Mouse (Mus musculus): ENCODE data around the gene Myo1d. TPM values are rescaled to one million over a fixed set of nuclear protein-coding genes. Genes with fewer than 3 reads are reported as not detected.

The Myo1d gene
- polyA plus RNA-seq, 1 experiment = 6.4 TPM

DNA sequence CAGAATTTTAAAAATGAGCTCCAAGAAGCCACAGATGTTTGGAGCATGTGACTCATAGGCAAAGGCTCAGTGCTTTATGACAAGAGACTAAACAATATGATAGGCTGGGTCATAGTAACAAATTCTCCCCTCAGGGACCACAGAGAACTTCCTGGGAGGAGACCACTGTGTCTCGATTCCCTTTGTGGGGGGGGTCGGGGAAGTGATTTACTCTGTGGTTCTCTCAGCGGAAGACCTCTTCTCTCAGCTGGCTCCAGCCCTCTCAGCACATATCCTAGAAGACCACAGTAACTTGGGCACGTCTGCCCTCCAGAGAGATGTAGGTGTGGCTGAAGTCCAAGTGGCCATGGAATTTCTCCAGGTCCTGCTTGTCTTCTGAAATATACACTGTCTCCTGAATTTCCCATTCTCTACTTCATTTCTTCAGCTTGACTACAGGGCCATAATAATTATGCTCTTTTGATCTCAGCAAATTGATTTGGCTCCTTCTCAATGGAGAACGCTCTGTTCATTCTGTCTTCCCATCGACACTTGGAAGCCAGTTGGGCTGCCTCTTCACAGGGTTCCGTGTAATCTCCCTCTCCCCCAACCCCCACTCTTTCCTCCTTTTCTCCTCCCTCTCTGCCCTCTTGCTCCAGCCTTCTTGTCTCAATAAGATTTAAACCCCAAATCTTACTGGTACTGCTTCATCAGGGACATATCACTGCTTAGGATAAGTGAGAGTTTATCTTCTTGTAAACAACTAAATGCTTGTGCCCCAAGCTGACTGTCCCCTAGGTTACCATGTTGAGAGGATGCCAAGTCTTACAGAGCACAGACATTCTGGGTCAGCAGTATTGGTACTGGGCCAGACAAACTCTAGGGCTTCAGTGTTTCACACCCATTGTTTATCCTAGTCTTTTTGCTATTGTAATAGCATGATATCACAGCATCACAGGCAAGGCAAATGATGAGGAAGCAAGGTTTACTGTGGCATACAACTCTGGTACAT lies 214.6 kb downstream of the Myo1d start:
- TF ChIP-seq POLR2A (IDR thresholded peaks at IDR 0.05; ENCODE audit: borderline replicate concordance, control insufficient read depth, low read depth, low read length) = no peak
- TF ChIP-seq CTCF (IDR thresholded peaks at IDR 0.05; ENCODE audit: control insufficient read depth, insufficient read depth, low read length) = no peak
- no peaks in the 10 kb centered on the region for H3K4me1 ChIP-seq (ENCODE audit: control insufficient read depth, insufficient read depth, low read length)
- no peak overlapping the region for H3K27ac ChIP-seq (ENCODE audit: control insufficient read depth, insufficient read depth, low read depth, low read length, poor library complexity)
- H3K4me3 ChIP-seq (replicated peaks; ENCODE audit: control insufficient read depth, low read depth, low read length) = no peak overlapping the region
- WGBS = 47% methylated on average over 7 of the region's 7 CpGs

DNA sequence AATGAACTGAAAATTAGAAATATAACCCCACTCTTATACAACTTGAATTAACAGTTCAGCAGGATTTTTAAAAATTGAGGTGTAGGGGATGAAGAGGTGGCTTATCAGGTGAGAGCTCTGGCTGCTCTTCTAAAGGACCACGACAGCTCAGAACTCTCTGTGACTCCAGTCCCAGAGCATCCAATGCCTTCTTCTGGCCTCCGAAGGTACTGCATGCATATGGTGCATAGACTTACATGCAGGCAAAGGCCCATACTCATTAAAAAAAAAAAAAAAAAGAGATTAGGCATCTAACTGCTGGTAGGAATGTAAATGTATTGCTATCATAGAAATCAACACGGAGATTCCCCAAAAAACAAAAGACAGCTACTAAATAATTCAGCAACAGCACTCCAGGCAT lies 217.3 kb downstream of the Myo1d start:
- Histone ChIP-seq H3K4me3 (replicated peaks; ENCODE audit: control insufficient read depth, low read depth, low read length) (no peak overlapping the region), H3K27ac (ENCODE audit: control insufficient read depth, insufficient read depth, low read depth, low read length, poor library complexity) (no peak overlapping the region), H3K4me1 (ENCODE audit: control insufficient read depth, insufficient read depth, low read length) (no peaks in the 10 kb centered on the region; the same call in 1 of the 2 replicates)
- WGBS = 51% methylated on average over 3 of the region's 3 CpGs
- TF ChIP-seq POLR2A (IDR thresholded peaks at IDR 0.05; ENCODE audit: borderline replicate concordance, control insufficient read depth, low read depth, low read length) (no peak), CTCF (IDR thresholded peaks at IDR 0.05; ENCODE audit: control insufficient read depth, insufficient read depth, low read length) (peak; percentile 59)

DNA sequence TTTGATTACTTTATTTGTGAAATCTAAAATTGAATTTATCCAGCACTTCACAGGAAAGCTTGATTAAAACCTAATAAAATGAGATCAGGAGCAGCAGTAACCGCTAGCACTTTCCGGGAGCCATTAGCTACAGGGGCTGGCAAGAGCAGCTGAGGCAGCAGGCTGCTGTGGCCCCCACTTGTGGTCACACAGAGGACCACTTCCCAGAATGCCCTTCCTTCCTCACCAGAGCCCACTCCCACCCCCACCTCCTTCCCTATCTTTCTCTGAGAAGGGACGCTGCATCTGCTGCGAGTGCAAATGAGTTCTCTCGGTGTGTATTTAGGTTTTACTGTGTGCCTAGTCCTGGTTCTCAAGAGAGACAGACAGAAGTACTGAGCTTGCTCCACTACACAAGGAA lies 219.1 kb downstream of the Myo1d start:
- no peak for TF ChIP-seq CTCF (IDR thresholded peaks at IDR 0.05; ENCODE audit: control insufficient read depth, insufficient read depth, low read length)
- no peak for TF ChIP-seq POLR2A (IDR thresholded peaks at IDR 0.05; ENCODE audit: borderline replicate concordance, control insufficient read depth, low read depth, low read length)
- 13% methylated on average over 5 of the region's 5 CpGs for WGBS
- no peak overlapping the region for H3K4me3 ChIP-seq (replicated peaks; ENCODE audit: control insufficient read depth, low read depth, low read length)
- no peaks in the 10 kb centered on the region; the same call in 1 of the 2 replicates for H3K4me1 ChIP-seq (ENCODE audit: control insufficient read depth, insufficient read depth, low read length)
- no peak overlapping the region for H3K27ac ChIP-seq (ENCODE audit: control insufficient read depth, insufficient read depth, low read depth, low read length, poor library complexity)

DNA sequence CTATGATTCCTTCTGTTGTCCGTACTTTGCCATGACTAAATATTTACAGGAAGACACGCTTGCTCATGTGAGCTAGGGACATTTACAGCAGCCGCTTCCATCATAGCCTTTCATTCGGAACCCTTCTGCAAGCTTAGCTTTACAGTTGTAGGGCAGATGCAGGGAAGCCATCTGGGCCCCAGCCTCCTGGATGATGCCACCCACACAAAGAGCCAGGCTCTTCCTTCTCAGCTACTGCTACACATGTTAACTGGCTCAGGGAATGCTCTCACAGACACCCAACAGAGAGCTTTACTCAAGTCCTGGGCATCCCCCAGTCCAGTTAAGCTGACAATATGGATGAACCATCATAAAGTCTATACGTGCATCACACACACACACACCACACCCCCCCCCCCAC lies 224.4 kb downstream of the Myo1d start:
- Histone ChIP-seq H3K4me3 (replicated peaks; ENCODE audit: control insufficient read depth, low read depth, low read length) (no peak overlapping the region), H3K4me1 (ENCODE audit: control insufficient read depth, insufficient read depth, low read length) (no peaks in the 10 kb centered on the region; the same call in none of the 2 replicates), H3K27ac (ENCODE audit: control insufficient read depth, insufficient read depth, low read depth, low read length, poor library complexity) (no peak overlapping the region)
- WGBS = 89% methylated on average over 5 of the region's 5 CpGs
- TF ChIP-seq CTCF (IDR thresholded peaks at IDR 0.05; ENCODE audit: control insufficient read depth, insufficient read depth, low read length) (no peak), POLR2A (IDR thresholded peaks at IDR 0.05; ENCODE audit: borderline replicate concordance, control insufficient read depth, low read depth, low read length) (no peak)

DNA sequence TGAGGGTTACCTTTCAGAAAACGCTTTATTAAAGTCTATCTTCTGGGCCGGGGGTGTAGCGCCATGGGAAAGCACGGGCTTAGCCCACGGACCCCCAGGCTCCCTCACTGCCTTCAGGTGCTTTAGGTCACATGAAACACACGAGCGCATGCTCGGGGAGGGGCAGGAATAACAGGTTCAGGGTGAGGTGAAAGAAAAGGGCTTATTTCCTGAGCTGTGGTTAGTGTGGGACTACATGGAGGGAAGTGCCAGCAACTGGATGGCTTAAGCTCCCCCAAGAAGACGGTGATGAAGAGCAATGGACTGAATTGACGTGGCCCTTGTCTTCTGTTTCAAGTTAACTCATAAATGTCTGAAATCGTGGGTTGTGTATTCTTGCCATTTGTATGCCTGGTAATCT lies 226.8 kb downstream of the Myo1d start:
- 11% methylated on average over 11 of the region's 11 CpGs for WGBS
- Histone ChIP-seq H3K4me1 (ENCODE audit: control insufficient read depth, insufficient read depth, low read length) (no peaks in the 10 kb centered on the region; the same call in none of the 2 replicates), H3K4me3 (replicated peaks; ENCODE audit: control insufficient read depth, low read depth, low read length) (no peak overlapping the region), H3K27ac (ENCODE audit: control insufficient read depth, insufficient read depth, low read depth, low read length, poor library complexity) (no peak overlapping the region)
- no peak for TF ChIP-seq CTCF (IDR thresholded peaks at IDR 0.05; ENCODE audit: control insufficient read depth, insufficient read depth, low read length)
- TF ChIP-seq POLR2A (IDR thresholded peaks at IDR 0.05; ENCODE audit: borderline replicate concordance, control insufficient read depth, low read depth, low read length) = no peak

DNA sequence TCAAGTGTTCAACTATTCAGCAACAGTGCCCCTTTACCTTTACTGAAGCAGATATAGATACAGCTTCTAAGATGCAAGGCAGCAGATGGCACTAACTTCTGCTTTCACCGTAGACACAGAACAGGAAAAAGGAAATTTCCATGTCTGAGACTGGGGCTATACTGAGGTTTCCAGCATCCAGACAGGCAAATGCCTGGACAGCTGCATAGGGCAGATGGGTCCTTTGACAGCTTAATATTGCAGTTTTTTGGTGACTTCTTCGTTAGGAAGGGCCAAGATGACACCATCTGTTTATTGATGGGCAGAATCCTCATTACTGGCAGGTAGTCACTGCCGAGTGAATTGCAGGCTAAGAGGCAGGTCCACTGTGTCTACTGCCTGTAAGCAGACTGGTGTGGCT lies 228.2 kb downstream of the Myo1d start:
- TF ChIP-seq POLR2A (IDR thresholded peaks at IDR 0.05; ENCODE audit: borderline replicate concordance, control insufficient read depth, low read depth, low read length) (no peak), CTCF (IDR thresholded peaks at IDR 0.05; ENCODE audit: control insufficient read depth, insufficient read depth, low read length) (no peak)
- H3K27ac ChIP-seq (ENCODE audit: control insufficient read depth, insufficient read depth, low read depth, low read length, poor library complexity) = no peak overlapping the region
- 27% methylated on average over 3 of the region's 3 CpGs for WGBS
- no peaks in the 10 kb centered on the region; the same call in none of the 2 replicates for H3K4me1 ChIP-seq (ENCODE audit: control insufficient read depth, insufficient read depth, low read length)
- no peak overlapping the region for H3K4me3 ChIP-seq (replicated peaks; ENCODE audit: control insufficient read depth, low read depth, low read length)

DNA sequence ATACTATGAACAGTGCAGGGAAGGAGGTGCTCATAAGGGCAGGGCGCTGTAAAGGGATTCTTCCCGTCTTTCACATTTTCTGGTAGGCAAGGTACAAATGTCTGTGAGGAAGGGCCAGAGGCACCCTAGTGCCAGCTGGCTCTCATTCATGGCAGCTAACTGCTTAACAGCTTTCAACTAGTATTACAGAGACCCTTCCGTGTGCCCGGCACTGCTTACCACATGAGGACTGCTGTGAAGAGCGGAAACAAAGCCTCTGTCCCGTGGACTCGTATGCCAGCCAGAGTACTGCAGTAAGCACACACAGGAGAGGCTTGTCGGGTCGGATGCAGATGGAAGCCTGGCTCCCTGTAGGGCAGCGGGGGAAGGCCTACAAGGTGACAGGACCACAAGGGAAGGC lies 229.6 kb downstream of the Myo1d start:
- Histone ChIP-seq H3K4me3 (replicated peaks; ENCODE audit: control insufficient read depth, low read depth, low read length) (no peak overlapping the region), H3K4me1 (ENCODE audit: control insufficient read depth, insufficient read depth, low read length) (no peaks in the 10 kb centered on the region; the same call in none of the 2 replicates), H3K27ac (ENCODE audit: control insufficient read depth, insufficient read depth, low read depth, low read length, poor library complexity) (no peak overlapping the region)
- 91% methylated on average over 10 of the region's 10 CpGs for WGBS
- TF ChIP-seq POLR2A (IDR thresholded peaks at IDR 0.05; ENCODE audit: borderline replicate concordance, control insufficient read depth, low read depth, low read length) (no peak), CTCF (IDR thresholded peaks at IDR 0.05; ENCODE audit: control insufficient read depth, insufficient read depth, low read length) (no peak)

DNA sequence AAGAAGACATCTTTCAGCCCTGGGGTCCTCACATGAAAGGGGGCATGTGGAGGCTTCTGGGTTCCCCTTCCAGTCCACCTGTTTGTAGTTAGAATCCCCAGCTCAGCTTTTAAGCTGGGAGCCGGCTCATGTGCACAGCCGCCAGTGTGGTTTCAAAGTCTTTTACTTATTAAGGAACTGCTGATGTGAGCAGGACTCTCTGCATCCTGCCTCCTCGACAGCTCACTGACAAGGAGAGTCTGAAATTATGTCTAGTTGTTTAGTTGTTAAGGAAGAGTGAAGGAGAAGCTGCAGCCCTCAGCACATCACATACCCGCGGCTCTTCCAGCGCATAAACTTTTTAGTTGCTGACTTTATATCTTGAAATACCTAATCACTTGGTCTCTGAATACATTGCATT lies 230.0 kb downstream of the Myo1d start:
- no peaks in the 10 kb centered on the region; the same call in none of the 2 replicates for H3K4me1 ChIP-seq (ENCODE audit: control insufficient read depth, insufficient read depth, low read length)
- no peak overlapping the region for H3K4me3 ChIP-seq (replicated peaks; ENCODE audit: control insufficient read depth, low read depth, low read length)
- no peak for TF ChIP-seq CTCF (IDR thresholded peaks at IDR 0.05; ENCODE audit: control insufficient read depth, insufficient read depth, low read length)
- no peak for TF ChIP-seq POLR2A (IDR thresholded peaks at IDR 0.05; ENCODE audit: borderline replicate concordance, control insufficient read depth, low read depth, low read length)
- no peak overlapping the region for H3K27ac ChIP-seq (ENCODE audit: control insufficient read depth, insufficient read depth, low read depth, low read length, poor library complexity)
- WGBS = 55% methylated on average over 6 of the region's 6 CpGs
